Mouse (Mus musculus): Measurements from ENCODE around the gene Sgk1.

Sgk1 gene

DNA sequence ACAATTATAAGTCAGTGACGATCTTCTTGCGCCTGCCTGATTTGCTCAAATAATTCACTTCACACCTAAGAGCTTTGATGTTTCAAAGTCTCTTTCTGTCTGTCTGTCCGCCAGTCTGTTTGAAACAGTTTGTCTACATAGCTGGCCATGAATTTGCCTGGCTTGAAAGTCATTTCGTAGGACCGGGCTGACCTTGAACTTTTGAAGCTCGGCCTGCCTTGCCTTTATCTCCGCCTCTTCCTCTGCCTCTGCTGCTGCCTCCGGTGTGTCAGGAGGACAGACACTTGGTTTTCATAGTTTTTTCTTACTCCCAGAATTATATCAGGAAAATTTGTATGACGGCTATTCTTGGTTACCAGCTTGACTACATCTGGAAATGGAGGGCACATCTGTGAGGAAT, 96.4 kb downstream of the Sgk1 start:
- DNase-seq = no peak

DNA sequence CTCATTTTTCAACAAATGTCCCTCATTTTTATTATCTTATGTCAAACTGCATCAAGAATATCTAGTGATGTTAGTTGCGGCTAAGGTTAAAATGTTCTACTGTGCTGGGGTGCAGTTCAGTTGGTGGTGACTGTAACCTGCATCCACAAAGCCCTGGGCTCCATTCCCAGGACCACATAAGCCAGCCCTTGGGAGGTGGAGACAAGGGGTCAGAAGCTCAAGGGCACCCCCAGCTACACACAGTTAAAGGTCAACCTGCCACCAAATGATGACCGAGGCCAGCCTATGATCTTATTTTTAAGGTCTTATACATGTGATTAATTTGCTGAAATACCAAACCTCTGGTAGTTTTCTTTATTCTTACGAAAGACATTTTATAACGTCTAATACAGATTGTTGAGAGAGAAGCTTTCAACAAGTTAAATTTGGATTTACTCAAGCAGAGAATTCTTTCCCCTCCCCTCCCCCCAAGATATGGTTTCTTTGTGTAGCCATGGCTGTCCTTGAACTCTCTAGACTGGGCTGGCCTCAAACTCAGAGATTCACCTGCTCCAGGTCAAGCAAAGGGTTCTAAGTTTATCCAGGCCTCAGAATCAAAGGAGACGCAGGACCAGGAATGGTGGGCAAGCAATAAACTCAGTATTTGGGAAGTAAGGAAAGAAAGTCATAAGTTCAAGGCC, 97.4 kb downstream of the Sgk1 start:
- DNase-seq = no peak

DNA sequence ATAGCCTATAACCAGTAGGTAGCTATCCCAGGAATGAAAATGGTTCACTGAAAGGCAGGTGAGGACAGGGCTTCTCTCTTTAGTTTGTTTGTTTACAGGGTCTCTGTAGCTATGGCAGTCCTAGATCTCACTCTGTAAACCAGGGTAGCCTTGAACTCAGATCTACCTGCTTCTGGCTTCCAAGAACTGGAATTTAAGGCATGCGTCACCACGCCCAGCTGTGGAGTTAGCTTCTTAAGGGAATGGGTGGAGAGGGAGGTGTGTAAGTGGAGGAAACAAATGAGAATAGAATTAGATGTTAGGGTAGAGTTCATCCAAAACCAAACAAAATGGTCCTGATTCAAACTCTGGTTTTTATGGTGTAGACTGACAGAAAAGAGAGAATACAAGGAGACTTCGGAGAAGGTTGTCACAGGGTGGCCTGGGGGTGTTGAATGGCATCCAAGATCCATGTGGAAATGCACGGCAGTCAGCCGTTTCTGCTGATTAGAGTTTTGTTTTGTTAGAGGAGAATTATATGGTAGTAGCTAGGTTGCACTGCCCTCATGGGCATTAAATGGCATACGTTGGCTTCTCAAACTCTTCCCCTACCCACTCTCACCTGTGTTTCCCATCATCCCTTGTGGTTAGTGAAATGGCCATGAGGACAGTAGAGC, 98.9 kb downstream of the Sgk1 start:
- no peak for DNase-seq

DNA sequence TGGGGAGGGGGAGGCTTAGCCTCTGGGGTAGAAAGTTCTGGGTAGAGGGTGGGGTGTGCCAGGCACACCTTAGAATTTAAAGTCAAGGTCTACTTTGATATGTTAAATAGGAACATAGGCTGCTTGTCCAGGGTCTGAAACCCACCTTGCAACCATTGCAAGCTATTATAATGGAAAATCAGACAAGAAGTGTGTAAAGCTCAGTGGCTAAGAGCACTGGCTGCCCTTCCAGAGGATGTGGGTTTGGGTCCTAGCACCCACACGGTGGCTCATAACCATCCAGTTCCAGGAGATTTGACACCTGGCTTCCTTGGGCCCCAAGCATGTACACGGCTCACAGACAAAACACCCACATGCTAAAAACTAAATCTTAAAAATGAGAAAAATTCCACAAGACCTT, 100.3 kb downstream of the Sgk1 start:
- no peak for DNase-seq

DNA sequence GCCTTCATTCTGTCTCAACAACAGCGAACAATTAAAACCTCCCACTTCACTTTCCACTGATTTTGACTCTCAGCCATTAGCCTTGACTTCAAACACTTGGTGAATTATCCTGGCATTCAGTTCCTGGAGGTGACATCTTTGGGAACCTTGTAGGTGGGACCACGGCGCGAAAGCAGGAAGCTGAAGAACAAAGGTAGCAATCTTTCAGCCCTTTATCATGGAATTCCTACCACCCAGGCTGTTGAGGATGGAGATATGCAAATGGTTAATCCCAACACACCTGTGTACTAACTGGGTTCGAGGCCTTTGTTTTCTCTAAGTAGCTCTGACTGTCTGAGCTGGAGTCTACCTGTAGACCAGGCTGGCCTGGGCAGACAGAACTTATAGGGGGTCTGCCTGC, 106.5 kb downstream of the Sgk1 start:
- DNase-seq = no peak

DNA sequence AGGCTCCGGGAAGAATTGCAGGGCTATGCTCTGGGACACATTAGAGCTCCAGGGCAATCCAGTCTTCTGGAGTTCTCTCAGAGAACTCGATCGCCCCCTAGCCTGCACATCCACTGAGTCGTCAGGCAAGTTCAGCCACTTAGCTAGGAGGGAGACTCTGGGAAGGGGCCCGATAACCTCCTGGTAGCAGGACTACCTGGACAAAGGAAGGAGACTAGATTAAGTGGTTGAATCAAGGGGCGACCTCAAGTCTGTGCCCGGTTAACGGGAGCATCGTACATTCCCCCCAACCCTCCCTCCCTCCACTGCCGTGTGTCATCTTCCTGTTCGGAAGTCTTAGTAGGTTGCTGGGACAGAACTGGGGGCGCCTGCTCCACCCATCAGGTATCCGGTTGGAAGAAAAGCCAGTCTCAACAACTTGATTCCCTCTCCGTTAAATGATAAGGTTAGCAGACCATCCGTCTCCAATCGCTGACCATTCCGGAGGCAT, 109.4 kb downstream of the Sgk1 start:
- DNase-seq = peak; percentile 86 to 91

DNA sequence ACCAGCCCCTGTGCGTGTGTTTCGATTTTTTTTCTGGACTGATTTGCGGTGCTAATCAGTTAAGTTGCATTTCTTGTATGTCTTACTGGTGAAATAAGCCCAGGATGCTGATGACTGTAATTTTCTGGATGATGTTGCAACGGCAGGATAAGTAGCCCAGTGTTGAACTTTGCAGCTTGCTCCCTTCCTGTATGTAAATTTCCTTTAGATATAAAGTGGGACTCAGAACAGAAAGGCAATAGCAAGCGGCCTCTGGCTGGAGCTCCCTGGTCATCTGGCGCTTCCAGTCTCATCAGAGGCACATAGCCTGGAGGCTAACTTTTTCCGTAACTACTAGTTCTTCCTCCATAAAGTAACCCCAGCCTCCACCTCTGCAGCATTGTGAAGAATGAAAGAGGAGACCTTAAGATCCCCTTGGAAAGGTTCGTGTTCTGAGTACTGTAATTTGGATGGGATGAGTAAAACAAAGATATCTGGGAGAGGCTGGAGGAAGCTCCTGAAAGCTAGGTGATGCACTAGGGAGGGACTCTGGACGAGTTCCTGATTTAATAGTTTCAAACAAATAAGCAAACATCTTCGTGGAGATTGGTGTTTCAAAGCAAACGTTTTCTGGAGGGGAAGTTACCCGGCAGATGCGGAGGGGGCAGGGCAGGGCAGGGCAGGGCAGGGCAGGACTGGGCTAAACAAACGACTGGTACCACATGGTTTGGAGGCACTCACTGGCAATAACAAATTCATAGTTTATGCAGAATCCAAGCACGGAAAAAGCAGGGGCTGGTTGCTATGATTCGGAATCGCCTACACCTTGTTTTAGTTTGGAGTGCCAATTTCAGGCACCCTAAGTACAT, 110.2 kb downstream of the Sgk1 start:
- peak in 1 of 2 experiments; percentile 30 for DNase-seq

DNA sequence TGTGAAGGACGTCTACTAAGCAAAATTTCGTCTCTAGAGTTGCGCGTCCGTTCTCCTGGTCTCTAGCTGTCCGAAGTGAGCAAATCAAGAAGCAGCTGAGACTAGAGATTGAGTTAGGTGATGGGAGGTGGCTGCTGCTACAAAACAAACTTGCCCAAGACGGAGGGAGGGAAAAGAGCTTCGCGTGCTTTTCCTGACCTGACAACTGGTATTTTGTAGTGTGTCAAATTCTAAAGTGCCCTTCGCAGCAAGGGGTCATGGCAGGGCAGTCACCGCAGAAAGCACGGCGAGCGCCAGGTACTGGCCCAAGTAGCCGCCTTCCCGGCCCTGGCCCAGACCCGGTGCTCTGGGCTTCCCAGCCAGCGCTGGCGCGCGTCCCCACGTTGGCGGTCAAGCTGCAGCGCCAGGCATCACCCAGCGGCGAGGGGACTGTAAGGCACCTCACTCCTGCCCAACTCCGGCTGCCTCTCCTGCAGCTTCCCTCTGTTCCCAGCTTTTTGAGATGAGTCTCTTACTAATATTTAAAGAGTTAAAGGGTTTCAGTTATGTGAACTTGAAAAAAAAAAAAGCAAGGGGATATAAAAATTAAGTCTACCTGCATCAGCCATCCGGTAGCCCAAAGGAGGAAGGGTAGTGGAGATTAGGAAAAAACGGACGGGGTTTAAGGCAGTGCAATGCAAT, 111.0 kb downstream of the Sgk1 start:
- peak; percentile 91 for DNase-seq

DNA sequence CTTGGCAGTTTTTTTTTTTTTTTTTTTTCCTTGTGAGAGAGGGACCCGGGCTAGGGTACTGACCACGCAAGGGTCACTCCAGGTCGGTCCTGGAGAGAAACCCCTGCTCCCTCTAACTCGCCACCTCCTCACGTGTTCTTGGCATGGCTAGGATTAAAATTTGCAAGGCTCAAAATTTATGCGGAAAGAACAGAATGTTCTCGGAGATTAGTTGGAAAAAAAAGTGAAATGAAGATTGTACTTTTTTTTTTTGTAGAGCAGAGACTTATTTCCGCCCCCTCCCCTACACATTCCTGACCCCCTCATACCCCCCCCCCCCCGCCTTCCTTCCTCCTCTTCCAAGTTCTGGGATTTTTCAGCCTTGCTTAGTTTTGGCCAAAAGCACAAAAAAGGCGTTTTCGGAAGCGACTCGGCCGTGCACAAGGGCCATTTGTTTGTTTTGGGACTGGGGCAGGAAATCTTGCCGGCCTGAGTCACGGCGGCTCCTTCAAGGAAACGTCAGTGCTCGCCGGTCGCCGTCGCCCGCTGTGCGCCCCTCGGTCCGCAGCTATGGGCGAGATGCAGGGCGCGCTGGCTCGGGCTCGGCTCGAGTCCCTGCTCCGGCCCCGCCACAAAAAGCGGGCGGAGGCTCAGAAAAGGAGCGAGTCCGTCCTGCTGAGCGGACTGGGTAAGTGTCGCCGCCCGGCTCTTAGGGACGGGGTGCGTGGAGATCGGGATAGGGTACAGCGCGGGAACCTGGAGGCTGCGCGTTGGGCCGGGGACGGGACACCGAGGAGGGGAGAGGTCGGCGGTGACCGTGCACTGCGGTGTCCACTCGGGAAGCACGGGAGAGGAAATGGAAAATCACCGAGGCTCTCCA, 111.8 kb downstream of the Sgk1 start:
- DNase-seq = peak in 1 of 2 experiments; percentile 29

DNA sequence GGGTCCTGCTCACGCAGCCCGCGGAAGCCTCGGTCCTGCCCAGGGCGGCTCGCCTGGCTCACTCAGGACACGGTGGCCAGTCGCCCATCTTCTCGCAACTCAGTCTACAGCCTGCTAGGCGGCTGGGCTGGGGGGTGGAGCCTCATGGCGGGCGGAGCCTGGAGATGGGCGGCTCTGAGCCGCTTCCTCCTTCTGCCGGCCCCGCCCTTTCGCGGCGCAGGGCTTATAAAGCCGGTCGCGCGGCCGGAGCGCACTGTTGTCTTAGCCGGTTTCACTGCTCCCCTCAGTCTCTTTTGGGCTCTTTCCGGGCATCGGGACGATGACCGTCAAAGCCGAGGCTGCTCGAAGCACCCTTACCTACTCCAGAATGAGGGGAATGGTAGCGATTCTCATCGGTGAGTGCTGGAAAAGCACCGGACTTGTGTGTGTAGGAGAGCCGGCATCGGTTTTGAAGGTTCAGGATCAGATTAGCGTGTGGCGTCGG, 112.5 kb downstream of the Sgk1 start:
- DNase-seq = peak; percentile 97 to 98

DNA sequence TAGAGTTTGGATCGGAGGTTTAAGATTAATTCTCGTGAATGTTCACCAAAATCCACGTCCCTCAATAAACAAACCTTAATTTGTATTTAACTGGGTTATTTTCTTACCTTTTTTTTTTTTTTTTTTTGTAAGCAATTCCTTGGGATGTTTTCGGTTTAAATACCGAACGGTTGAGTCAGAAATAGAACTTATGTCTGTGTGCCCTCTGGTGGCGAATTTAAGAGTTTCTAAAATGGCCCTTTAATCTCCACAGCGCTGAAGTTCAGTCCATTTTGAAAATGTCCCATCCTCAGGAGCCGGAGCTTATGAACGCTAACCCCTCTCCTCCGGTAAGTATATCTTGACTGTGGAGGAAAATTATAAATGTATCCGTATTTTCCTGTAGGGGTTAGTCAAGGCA, 113.2 kb downstream of the Sgk1 start:
- peak; percentile 71 for DNase-seq

DNA sequence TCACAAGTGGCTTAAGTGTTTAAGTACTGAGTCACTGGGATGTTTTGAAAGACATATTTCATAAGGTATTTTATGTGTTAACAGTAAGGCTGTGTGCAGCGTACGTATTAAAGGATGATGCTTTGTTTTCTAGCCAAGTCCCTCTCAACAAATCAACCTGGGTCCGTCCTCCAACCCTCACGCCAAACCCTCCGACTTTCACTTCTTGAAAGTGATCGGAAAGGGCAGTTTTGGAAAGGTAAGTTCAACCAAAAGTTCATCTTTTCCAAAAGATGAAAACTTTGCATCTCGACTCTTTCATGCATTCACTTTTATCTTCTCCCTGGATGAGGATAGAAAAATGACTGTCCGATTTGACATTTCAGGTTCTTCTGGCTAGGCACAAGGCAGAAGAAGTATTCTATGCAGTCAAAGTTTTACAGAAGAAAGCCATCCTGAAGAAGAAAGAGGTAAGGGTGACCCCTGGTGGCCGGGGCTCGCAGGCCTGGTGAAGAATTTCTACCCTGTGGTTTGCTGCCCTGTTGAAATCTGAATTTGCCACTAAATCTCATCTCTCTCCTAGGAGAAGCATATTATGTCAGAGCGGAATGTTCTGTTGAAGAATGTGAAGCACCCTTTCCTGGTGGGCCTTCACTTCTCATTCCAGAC, 113.8 kb downstream of the Sgk1 start:
- peak; percentile 73 to 79 for DNase-seq

DNA sequence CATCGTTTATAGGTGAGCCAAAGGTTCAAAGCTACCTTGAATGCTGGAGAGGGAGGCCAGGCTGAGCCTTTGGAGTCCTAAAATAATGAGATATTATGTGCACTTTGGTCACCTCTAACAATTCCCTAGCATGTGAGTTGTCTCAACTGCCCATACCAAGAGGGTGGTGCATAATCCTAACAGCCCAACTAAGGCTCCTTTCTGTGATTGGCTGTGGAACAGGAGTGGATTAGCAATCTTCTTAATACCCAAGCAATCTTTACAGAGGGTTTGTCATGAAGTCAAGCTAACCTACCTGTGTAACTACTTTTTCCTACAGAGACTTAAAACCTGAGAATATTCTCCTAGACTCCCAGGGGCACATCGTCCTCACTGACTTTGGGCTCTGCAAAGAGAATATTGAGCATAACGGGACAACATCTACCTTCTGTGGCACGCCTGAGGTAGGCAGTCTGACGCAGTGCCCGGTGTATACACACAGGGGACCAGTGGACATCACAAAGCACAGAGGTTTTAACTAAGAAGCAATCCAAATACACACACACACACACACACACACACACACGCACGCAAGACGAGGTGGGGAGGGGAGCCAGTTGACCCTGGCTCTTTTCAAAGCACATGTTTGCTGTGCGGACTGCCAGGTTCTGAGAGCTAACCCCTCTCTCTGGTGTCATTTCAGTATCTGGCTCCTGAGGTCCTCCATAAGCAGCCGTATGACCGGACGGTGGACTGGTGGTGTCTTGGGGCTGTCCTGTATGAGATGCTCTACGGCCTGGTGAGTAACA, 114.9 kb downstream of the Sgk1 start:
- DNase-seq = no peak

DNA sequence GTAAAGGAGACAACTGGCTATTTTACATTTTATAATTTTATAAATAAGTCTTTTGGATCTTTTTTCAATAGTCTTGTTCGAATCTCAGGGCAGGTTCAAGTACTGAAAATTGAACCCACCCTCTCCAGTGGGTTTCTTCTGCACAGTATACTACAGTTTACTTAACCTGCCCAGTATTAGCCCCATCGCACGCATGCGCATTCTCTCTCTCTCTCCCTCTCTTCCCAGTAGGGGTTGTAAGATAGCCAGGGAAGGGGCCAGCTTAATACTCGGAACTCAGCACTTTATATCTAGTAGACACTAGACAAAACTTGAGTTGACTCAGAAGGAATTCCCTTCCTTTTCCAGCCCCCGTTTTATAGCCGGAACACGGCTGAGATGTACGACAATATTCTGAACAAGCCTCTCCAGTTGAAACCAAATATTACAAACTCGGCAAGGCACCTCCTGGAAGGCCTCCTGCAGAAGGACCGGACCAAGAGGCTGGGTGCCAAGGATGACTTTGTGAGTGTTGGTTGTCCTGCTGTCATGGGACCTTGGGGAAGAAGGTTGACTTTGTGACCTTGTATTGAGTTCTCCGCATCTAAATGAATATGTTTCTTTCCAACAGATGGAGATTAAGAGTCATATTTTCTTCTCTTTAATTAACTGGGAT, 115.7 kb downstream of the Sgk1 start:
- no peak for DNase-seq

DNA sequence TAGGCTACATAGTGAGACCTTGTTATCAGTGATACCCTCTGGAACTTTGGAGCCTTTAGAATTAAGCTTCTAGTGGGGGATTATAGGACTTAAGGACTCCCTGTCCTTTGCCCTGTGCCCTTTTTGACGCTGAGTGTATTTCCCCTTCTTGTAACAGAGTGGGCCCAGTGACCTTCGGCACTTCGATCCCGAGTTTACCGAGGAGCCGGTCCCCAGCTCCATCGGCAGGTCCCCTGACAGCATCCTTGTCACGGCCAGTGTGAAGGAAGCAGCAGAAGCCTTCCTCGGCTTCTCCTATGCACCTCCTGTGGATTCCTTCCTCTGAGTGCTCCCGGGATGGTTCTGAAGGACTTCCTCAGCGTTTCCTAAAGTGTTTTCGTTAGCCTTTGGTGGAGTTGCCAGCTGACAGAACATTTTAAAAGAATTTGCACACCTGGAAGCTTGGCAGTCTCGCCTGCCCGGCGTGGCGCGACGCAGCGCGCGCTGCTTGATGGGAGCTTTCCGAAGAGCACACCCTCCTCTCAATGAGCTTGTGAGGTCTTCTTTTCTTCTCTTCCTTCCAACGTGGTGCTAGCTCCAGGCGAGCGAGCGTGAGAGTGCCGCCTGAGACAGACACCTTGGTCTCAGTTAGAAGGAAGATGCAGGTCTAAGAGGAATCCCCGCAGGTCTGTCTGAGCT, 116.7 kb downstream of the Sgk1 start:
- no peak for DNase-seq

DNA sequence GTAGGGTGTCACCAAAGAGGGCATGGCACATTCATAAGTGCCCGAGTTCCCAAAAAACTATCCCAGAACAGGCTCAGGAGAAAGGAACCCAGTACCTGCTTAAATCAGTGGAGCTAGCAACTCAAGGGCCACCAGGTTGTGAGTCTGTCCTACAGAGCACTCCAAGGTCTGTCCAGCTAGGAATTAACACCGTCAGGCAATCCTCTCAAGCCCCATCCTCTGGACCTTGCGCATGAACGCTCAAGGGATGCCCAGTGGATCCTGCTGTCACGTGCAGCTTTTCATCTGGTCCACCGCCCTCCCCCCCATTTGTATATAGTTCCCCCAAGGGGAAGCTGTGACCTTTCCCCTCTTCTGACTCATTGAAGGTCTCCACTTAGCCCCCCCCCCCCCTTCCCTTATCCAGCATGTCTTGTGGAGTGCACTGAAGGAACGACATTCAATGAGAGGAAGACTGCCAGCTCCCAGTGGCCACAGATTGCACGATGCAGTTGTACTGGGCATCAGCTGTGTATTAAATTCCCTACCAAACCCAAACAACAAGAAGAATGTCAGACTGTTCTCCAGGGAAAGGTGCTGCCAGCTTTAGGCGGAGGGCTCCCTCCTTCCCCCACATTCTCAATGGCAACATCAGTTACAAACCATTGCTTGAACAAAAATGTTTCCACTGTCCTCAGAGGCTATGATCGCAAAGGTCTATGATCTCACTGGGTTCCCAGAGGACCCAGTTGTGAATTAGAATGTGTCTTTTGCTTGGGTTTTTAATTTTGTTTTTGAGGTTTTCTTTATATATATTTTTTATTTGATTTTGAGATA, 118.7 kb downstream of the Sgk1 start:
- DNase-seq = no peak

DNA sequence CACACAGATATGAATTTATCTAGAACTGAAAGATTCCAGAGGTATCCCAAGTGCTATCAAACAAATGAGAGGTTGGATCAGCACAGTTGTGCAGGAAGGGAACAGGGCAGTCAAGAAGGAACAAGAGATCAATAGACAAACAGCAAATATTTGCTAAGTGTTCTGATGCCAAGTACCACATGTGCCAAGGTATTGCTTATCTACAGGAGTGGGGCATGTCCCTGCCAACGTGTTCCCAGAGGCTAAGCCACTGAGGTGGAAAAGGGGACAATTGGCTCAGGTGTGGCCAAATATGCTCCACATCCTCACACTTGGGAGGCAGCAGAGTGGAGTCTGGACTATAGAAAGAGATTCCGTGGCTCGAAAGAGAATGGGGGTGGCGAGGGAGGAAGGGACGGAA, 119.6 kb downstream of the Sgk1 start:
- DNase-seq = no peak

DNA sequence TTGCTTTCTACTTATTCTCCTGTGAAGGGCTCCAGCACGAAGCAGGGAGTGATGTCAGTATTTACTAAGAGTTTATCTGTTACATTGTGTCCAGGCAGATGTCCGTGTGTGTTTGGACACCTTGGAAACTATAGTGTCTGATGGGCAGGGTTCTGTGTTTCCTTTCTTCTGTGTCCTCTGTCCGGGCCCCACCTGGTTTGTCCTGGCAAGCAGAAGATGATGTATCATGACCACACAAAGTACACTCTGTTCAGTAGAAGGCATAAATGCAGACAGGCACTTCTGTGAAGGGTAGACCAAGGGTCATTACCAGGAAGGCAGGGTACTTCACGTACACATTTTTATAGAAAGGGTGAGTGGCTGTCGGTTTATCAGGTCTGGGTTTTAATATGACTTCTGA, 122.8 kb downstream of the Sgk1 start:
- no peak for DNase-seq
